Mouse (Mus musculus) forebrain, embryonic 13.5 days (tissue): Measurements from ENCODE around the gene Golim4. TPM values are rescaled to one million over a fixed set of nuclear protein-coding genes. Genes with fewer than 3 reads are reported as not detected.
A peak's percentile ranks its signal among the peaks of the same experiment; 100 is the strongest.
"Not testable (repeated sequence)": the region's sequence is repeated elsewhere in the genome, so short reads cannot be mapped to it uniquely, and the experiment has no call there.

ENCODE experiments used
- ATAC-seq: fragments of 200-750 bp; cut with Nextera tagmentation; 2 replicates; pipeline ENCODE4 v1.8.0; 2017
- H3K27ac ChIP-seq: fragments of 300-500 bp; sonication (generic); 2 replicates; pipeline ENCODE4 v1.5.1; 2015; ENCODE audit warnings: inconsistent platforms, mild to moderate bottlenecking, moderate library complexity
- H3K27me3 ChIP-seq: fragments of 300-500 bp; sonication (generic); 2 replicates; pipeline ENCODE4 v1.6.1; 2015; ENCODE audit warnings: mild to moderate bottlenecking, inconsistent platforms
- H3K36me3 ChIP-seq: fragments of 300-500 bp; sonication (generic); 2 replicates; pipeline ENCODE4 v1.6.1; 2015; ENCODE audit warnings: mild to moderate bottlenecking, inconsistent platforms; ENCODE audit not compliant: poor library complexity, severe bottlenecking
- H3K4me1 ChIP-seq: fragments of 300-500 bp; sonication (generic); 2 replicates; pipeline ENCODE4 v1.6.1; 2015; ENCODE audit warnings: inconsistent platforms
- H3K4me2 ChIP-seq: fragments of 300-500 bp; sonication (generic); 2 replicates; pipeline ENCODE4 v1.6.1; 2015; ENCODE audit warnings: inconsistent platforms, mild to moderate bottlenecking, moderate library complexity
- H3K4me3 ChIP-seq: fragments of 300-500 bp; sonication (generic); 2 replicates; pipeline ENCODE4 v1.5.1; 2015; ENCODE audit warnings: mild to moderate bottlenecking, inconsistent platforms
- H3K9ac ChIP-seq: fragments of 300-500 bp; sonication (generic); 2 replicates; pipeline ENCODE4 v1.6.1; 2015; ENCODE audit warnings: mild to moderate bottlenecking, inconsistent platforms
- H3K9me3 ChIP-seq: fragments of 300-500 bp; sonication (generic); replicated peaks from 2 replicates; pipeline ENCODE4 v1.6.1; 2016; ENCODE audit warnings: inconsistent platforms
- WGBS: fragments of 180-500 bp; shearing (Covaris S2); methylation state at CpG from one replicate; pipeline ENCODE4 v1.1.7; 2015; 5-methylcytosine and 5-hydroxymethylcytosine counted together
- polyA plus RNA-seq: library from polyadenylated mRNA; unstranded; fragments of >200 nt; fragmentation: Nextera tagmentation; extraction: Ambion mirVana; gene quantifications from 2 replicates; pipeline ENCODE4 v1.2.1, GENCODE M21; 2015

The Golim4 gene
- polyA plus RNA-seq = 38.5 and 39.6 TPM in 2 replicates

GRCm38 (mm10) chr3:75956551-75957302 is at the start of gene Golim4:
Gene Golim4 (minus strand): TSS chr3:75956949.
- no peaks in the 10 kb centered on the region for H3K36me3 ChIP-seq
- peak; percentile 100 for ATAC-seq
- H3K4me1 ChIP-seq = peaks cover 43% of the 10 kb centered on the region
- H3K4me2 ChIP-seq = peak within 1 kb of the TSS; percentile 81
- H3K9ac ChIP-seq = peak within 1 kb of the TSS; percentile 84
- no peaks in the 10 kb centered on the region for H3K27me3 ChIP-seq
- no peaks in the 10 kb centered on the region for H3K9me3 ChIP-seq
- peak within 1 kb of the TSS; percentile 78 for H3K4me3 ChIP-seq
- peak within 1 kb of the TSS; percentile 75 for H3K27ac ChIP-seq
- WGBS = under 1% methylated on average over 53 of the region's 53 CpGs

GRCm38 (mm10) chr3:76005621-76006020 is 48.9 kb upstream of the Golim4 start:
- Histone ChIP-seq H3K27me3 (no peaks in the 10 kb centered on the region), H3K4me1 (no peaks in the 10 kb centered on the region), H3K4me2 (no peak overlapping the region), H3K27ac (no peak overlapping the region), H3K9me3 (no peaks in the 10 kb centered on the region), H3K4me3 (no peak overlapping the region), H3K36me3 (no peaks in the 10 kb centered on the region), H3K9ac (no peak overlapping the region)
- no peak for ATAC-seq
- WGBS = 84% methylated on average over 5 of the region's 5 CpGs

GRCm38 (mm10) chr3:76001156-76001555 is 44.4 kb upstream of the Golim4 start:
- no peak overlapping the region for H3K4me2 ChIP-seq
- H3K27ac ChIP-seq = no peak overlapping the region
- no peak overlapping the region for H3K9ac ChIP-seq
- peak; percentile 89 for ATAC-seq
- H3K9me3 ChIP-seq = no peaks in the 10 kb centered on the region
- H3K4me1 ChIP-seq = no peaks in the 10 kb centered on the region
- no peaks in the 10 kb centered on the region for H3K36me3 ChIP-seq
- no peaks in the 10 kb centered on the region for H3K27me3 ChIP-seq
- H3K4me3 ChIP-seq = no peak overlapping the region
- WGBS = 50% methylated on average over 4 of the region's 4 CpGs

GRCm38 (mm10) chr3:76000481-76000880 is 43.7 kb upstream of the Golim4 start:
- whole genome bisulfite sequencing = 72% methylated on average over 2 of the region's 2 CpGs
- Histone ChIP-seq H3K27me3 (no peaks in the 10 kb centered on the region), H3K36me3 (no peaks in the 10 kb centered on the region), H3K4me2 (no peak overlapping the region), H3K9me3 (no peaks in the 10 kb centered on the region), H3K27ac (no peak overlapping the region), H3K4me3 (no peak overlapping the region), H3K4me1 (no peaks in the 10 kb centered on the region), H3K9ac (no peak overlapping the region)
- no peak for ATAC-seq

- H3K4me3 ChIP-seq, ATAC-seq, H3K4me2 ChIP-seq, H3K27ac ChIP-seq, H3K9me3 ChIP-seq, H3K9ac ChIP-seq, H3K27me3 ChIP-seq, H3K4me1 ChIP-seq, H3K36me3 ChIP-seq: not testable (repeated sequence)
- WGBS = 76% methylated on average over 2 of the region's 2 CpGs
Measured at GRCm38 (mm10) chr3:75981031-75981750, 24.4 kb upstream of the Golim4 start.

- not testable (repeated sequence) for H3K4me3 ChIP-seq, H3K27ac ChIP-seq, H3K36me3 ChIP-seq, H3K4me1 ChIP-seq, H3K27me3 ChIP-seq, H3K9ac ChIP-seq, H3K4me2 ChIP-seq, ATAC-seq, H3K9me3 ChIP-seq
- WGBS = 96% methylated on average over 2 of the region's 2 CpGs
Measured at GRCm38 (mm10) chr3:75962784-75963772, 6.3 kb upstream of the Golim4 start.

GRCm38 (mm10) chr3:75955661-75956491 is 873 bp downstream of the Golim4 start:
- Histone ChIP-seq H3K36me3 (no peaks in the 10 kb centered on the region), H3K4me1 (peaks cover 49% of the 10 kb centered on the region), H3K4me2 (peak overlapping the region; percentile 81), H3K9me3 (no peaks in the 10 kb centered on the region), H3K9ac (peak overlapping the region; percentile 84), H3K4me3 (peak overlapping the region; percentile 78), H3K27ac (peak overlapping the region; percentile 75), H3K27me3 (no peaks in the 10 kb centered on the region)
- 1% methylated on average over 47 of the region's 47 CpGs for WGBS
- ATAC-seq = peak; percentile 28

- no peaks in the 10 kb centered on the region for H3K36me3 ChIP-seq
- H3K4me3 ChIP-seq = peak overlapping the region; percentile 78
- H3K4me2 ChIP-seq = peak overlapping the region; percentile 81
- H3K4me1 ChIP-seq = peaks cover 49% of the 10 kb centered on the region
- H3K27ac ChIP-seq = no peak overlapping the region
- ATAC-seq = no peak
- no peaks in the 10 kb centered on the region for H3K9me3 ChIP-seq
- 63% methylated on average over 3 of the region's 3 CpGs for WGBS
- H3K9ac ChIP-seq = peak overlapping the region; percentile 84
- H3K27me3 ChIP-seq = no peaks in the 10 kb centered on the region
Measured at GRCm38 (mm10) chr3:75954185-75954584, 2.6 kb downstream of the Golim4 start.

GRCm38 (mm10) chr3:75952328-75953060 is 4.3 kb downstream of the Golim4 start:
- Histone ChIP-seq H3K4me1 (peaks cover 49% of the 10 kb centered on the region), H3K36me3 (peaks cover 3% of the 10 kb centered on the region; the same call in 1 of the 2 replicates), H3K27ac (no peak overlapping the region), H3K27me3 (no peaks in the 10 kb centered on the region), H3K4me2 (peak overlapping the region; percentile 10; the same call in 1 of the 2 replicates), H3K9me3 (no peaks in the 10 kb centered on the region), H3K4me3 (no peak overlapping the region), H3K9ac (no peak overlapping the region)
- no peak for ATAC-seq
- 79% methylated on average over 5 of the region's 5 CpGs for WGBS

- WGBS = 74% methylated on average over 6 of the region's 6 CpGs
- ATAC-seq = no peak
Measured at GRCm38 (mm10) chr3:75950897-75951296, 5.9 kb downstream of the Golim4 start.

More at GRCm38 (mm10) chr3:75950897-75951296, 5.9 kb downstream of the Golim4 start:
- H3K4me1 ChIP-seq = peaks cover 45% of the 10 kb centered on the region
- no peak overlapping the region for H3K27ac ChIP-seq
- H3K9me3 ChIP-seq = no peaks in the 10 kb centered on the region
- H3K36me3 ChIP-seq = peaks cover 11% of the 10 kb centered on the region
- no peak overlapping the region for H3K4me2 ChIP-seq
- H3K4me3 ChIP-seq = no peak overlapping the region
- H3K27me3 ChIP-seq = no peaks in the 10 kb centered on the region
- no peak overlapping the region for H3K9ac ChIP-seq
